Mouse (Mus musculus) forebrain, embryonic 14.5 days (tissue): ENCODE data around the gene Fam216a. TPM values are rescaled to one million over a fixed set of nuclear protein-coding genes. Genes with fewer than 3 reads are reported as not detected.

Source experiments
- ATAC-seq: fragments of 200-750 bp; cut with Nextera tagmentation; 2 replicates; pipeline ENCODE4 v1.8.0; 2017; ENCODE audit warnings: mild to moderate bottlenecking, moderate library complexity
- DNase-seq: peaks from one replicate; pipeline ENCODE4 v3.0.0-alpha.2; 2015; ENCODE audit warnings: low spot score
- H3K27ac ChIP-seq: fragments of 300-500 bp; sonication (generic); 2 replicates; pipeline ENCODE4 v1.5.1; 2014; ENCODE audit warnings: low read depth, mild to moderate bottlenecking, control low read depth, low read length, moderate library complexity
- H3K27me3 ChIP-seq: fragments of 300-500 bp; sonication (generic); replicated peaks from 2 replicates; pipeline ENCODE4 v1.6.1; 2014; ENCODE audit warnings: low read length, control low read depth, mixed read lengths; ENCODE audit not compliant: control insufficient read depth, insufficient read depth
- H3K36me3 ChIP-seq: fragments of 300-500 bp; sonication (generic); 2 replicates; pipeline ENCODE4 v1.6.1; 2014; ENCODE audit warnings: low read length, control low read depth; ENCODE audit not compliant: control insufficient read depth, insufficient read depth
- H3K4me1 ChIP-seq: fragments of 300-500 bp; sonication (generic); 2 replicates; pipeline ENCODE4 v1.6.1; 2014; ENCODE audit warnings: antibody characterized with exemption, low read length, control low read depth; ENCODE audit not compliant: control insufficient read depth, insufficient read depth
- H3K4me2 ChIP-seq: fragments of 300-500 bp; sonication (generic); 2 replicates; pipeline ENCODE4 v1.6.1; 2014; ENCODE audit warnings: mild to moderate bottlenecking, control low read depth, low read length
- H3K4me3 ChIP-seq: fragments of 300-500 bp; sonication (generic); 2 replicates; pipeline ENCODE4 v1.5.1; 2014; ENCODE audit warnings: low read depth, low read length, control low read depth
- H3K9ac ChIP-seq: fragments of 300-500 bp; sonication (generic); 2 replicates; pipeline ENCODE4 v1.6.1; 2014; ENCODE audit warnings: mild to moderate bottlenecking, low read length, control low read depth, moderate library complexity
- H3K9me3 ChIP-seq: fragments of 300-500 bp; sonication (generic); replicated peaks from 2 replicates; pipeline ENCODE4 v1.6.1; 2016; ENCODE audit warnings: low read length, control low read depth, mixed read lengths; ENCODE audit not compliant: control insufficient read depth
- WGBS: fragments of 180-500 bp; shearing (Covaris S2); extraction: QIAGEN DNeasy Blood & Tissue Kit; methylation state at CpG from one replicate; pipeline ENCODE4 v1.1.7; 2014; 5-methylcytosine and 5-hydroxymethylcytosine counted together
- polyA plus RNA-seq: library from polyadenylated mRNA; unstranded; fragments of >200 nt; fragmentation: Nextera tagmentation; extraction: Ambion mirVana; gene quantifications from 2 replicates; pipeline ENCODE4 v1.2.1, GENCODE M21; 2014

Gene Fam216a
- polyA plus RNA-seq, 1 experiment from 2014 or later = 157 TPM

- Histone ChIP-seq H3K4me1 (peaks cover 6% of the 10 kb centered on the region; the same call in 1 of the 2 replicates), H3K4me3 (no peak overlapping the region), H3K27me3 (no peaks in the 10 kb centered on the region), H3K9ac (no peak overlapping the region), H3K36me3 (peaks cover 18% of the 10 kb centered on the region), H3K9me3 (no peaks in the 10 kb centered on the region), H3K27ac (no peak overlapping the region), H3K4me2 (no peak overlapping the region)
- 52% methylated on average over 2 of the region's 2 CpGs for WGBS
- DNase-seq (peak; percentile 75), ATAC-seq (0 out of 2 replicates have a peak, but pooled peaks have one; percentile 13)
Observed at GRCm38 (mm10) chr5:122393887-122394286, 21.7 kb upstream of the Fam216a start.

GRCm38 (mm10) chr5:122392227-122393004 lies 20.3 kb upstream of the Fam216a start:
- H3K27ac ChIP-seq = peak overlapping the region; percentile 39
- peaks cover 6% of the 10 kb centered on the region; the same call in 1 of the 2 replicates for H3K4me1 ChIP-seq
- no peak for DNase-seq
- no peaks in the 10 kb centered on the region for H3K9me3 ChIP-seq
- H3K36me3 ChIP-seq = peaks cover 10% of the 10 kb centered on the region
- H3K4me3 ChIP-seq = peak overlapping the region; percentile 82
- H3K4me2 ChIP-seq = peak overlapping the region; percentile 78
- peak overlapping the region; percentile 81 for H3K9ac ChIP-seq
- 0 out of 2 replicates have a peak, but pooled peaks have one; percentile 25 for ATAC-seq
- WGBS = 17% methylated on average over 19 of the region's 19 CpGs
- no peaks in the 10 kb centered on the region for H3K27me3 ChIP-seq

GRCm38 (mm10) chr5:122391786-122392180 lies 19.6 kb upstream of the Fam216a start, which contains the start of gene Arpc3:
Gene Arpc3 (plus strand): TSS chr5:122391878.
- H3K4me2 ChIP-seq = peak within 1 kb of the TSS; percentile 78
- ATAC-seq (peak; percentile 89), DNase-seq (peak; percentile 95)
- H3K27me3 ChIP-seq = no peaks in the 10 kb centered on the region
- peaks cover 3% of the 10 kb centered on the region for H3K36me3 ChIP-seq
- peak within 1 kb of the TSS; percentile 81 for H3K9ac ChIP-seq
- H3K27ac ChIP-seq = peak within 1 kb of the TSS; percentile 39
- peaks cover 6% of the 10 kb centered on the region; the same call in 1 of the 2 replicates for H3K4me1 ChIP-seq
- WGBS = under 1% methylated on average over 39 of the region's 39 CpGs
- H3K9me3 ChIP-seq = no peaks in the 10 kb centered on the region
- H3K4me3 ChIP-seq = peak within 1 kb of the TSS; percentile 82

GRCm38 (mm10) chr5:122391178-122391785 lies 19.1 kb upstream of the Fam216a start:
- Histone ChIP-seq H3K9ac (peak overlapping the region; percentile 22; the same call in 1 of the 2 replicates), H3K9me3 (no peaks in the 10 kb centered on the region), H3K27ac (no peak overlapping the region), H3K36me3 (no peaks in the 10 kb centered on the region), H3K4me3 (peak overlapping the region; percentile 82; the same call in 1 of the 2 replicates), H3K4me2 (peak overlapping the region; percentile 78; the same call in 1 of the 2 replicates), H3K4me1 (peaks cover 6% of the 10 kb centered on the region; the same call in 1 of the 2 replicates), H3K27me3 (no peaks in the 10 kb centered on the region)
- WGBS = 57% methylated on average over 15 of the region's 16 CpGs
- no peak for DNase-seq
- ATAC-seq = no peak; the same call in 1 of the 2 replicates

- H3K9ac ChIP-seq = no peak overlapping the region
- peaks cover 6% of the 10 kb centered on the region; the same call in 1 of the 2 replicates for H3K4me1 ChIP-seq
- no peak for DNase-seq
- no peak overlapping the region for H3K4me3 ChIP-seq
- no peaks in the 10 kb centered on the region for H3K9me3 ChIP-seq
- no peak overlapping the region for H3K4me2 ChIP-seq
- no peaks in the 10 kb centered on the region for H3K27me3 ChIP-seq
- ATAC-seq = no peak
- H3K36me3 ChIP-seq = no peaks in the 10 kb centered on the region
- no peak overlapping the region for H3K27ac ChIP-seq
Observed at GRCm38 (mm10) chr5:122390671-122391070, 18.5 kb upstream of the Fam216a start.

GRCm38 (mm10) chr5:122390006-122390405 lies 17.8 kb upstream of the Fam216a start:
- no peaks in the 10 kb centered on the region for H3K36me3 ChIP-seq
- no peak overlapping the region for H3K4me3 ChIP-seq
- no peaks in the 10 kb centered on the region for H3K9me3 ChIP-seq
- no peak overlapping the region for H3K27ac ChIP-seq
- DNase-seq = no peak
- H3K4me1 ChIP-seq = peaks cover 6% of the 10 kb centered on the region; the same call in 1 of the 2 replicates
- no peak for ATAC-seq
- H3K9ac ChIP-seq = no peak overlapping the region
- 89% methylated on average over 5 of the region's 5 CpGs for WGBS
- H3K4me2 ChIP-seq = no peak overlapping the region
- no peaks in the 10 kb centered on the region for H3K27me3 ChIP-seq

GRCm38 (mm10) chr5:122379374-122380155 lies 7.4 kb upstream of the Fam216a start:
- Histone ChIP-seq H3K27ac (no peak overlapping the region), H3K9me3 (no peaks in the 10 kb centered on the region), H3K4me3 (no peak overlapping the region), H3K27me3 (no peaks in the 10 kb centered on the region), H3K4me1 (no peaks in the 10 kb centered on the region), H3K36me3 (peaks cover 37% of the 10 kb centered on the region), H3K9ac (no peak overlapping the region), H3K4me2 (no peak overlapping the region)
- 56% methylated on average over 11 of the region's 11 CpGs for WGBS
- ATAC-seq = peak; percentile 58
- peak; percentile 81 for DNase-seq

- peaks cover 37% of the 10 kb centered on the region for H3K36me3 ChIP-seq
- DNase-seq (no peak), ATAC-seq (no peak)
Observed at GRCm38 (mm10) chr5:122378171-122378570, 6.0 kb upstream of the Fam216a start.

More at GRCm38 (mm10) chr5:122378171-122378570, 6.0 kb upstream of the Fam216a start:
- Histone ChIP-seq H3K27ac (no peak overlapping the region), H3K27me3 (no peaks in the 10 kb centered on the region), H3K9me3 (no peaks in the 10 kb centered on the region), H3K4me2 (no peak overlapping the region), H3K9ac (no peak overlapping the region), H3K4me3 (no peak overlapping the region), H3K4me1 (peaks cover 4% of the 10 kb centered on the region)
- WGBS = 94% methylated on average over 12 of the region's 12 CpGs
